Mouse (Mus musculus) embryonic facial prominence, embryonic 11.5 days (tissue): Measurements from ENCODE around the gene Pik3cd. TPM values are rescaled to one million over a fixed set of nuclear protein-coding genes. Genes with fewer than 3 reads are reported as not detected.

Source experiments
- ATAC-seq: fragments of 200-750 bp; cut with Nextera tagmentation; replicated peaks from 2 replicates; pipeline ENCODE4 v1.8.0; 2017; ENCODE audit warnings: low read depth; ENCODE audit not compliant: insufficient number of reproducible peaks, low FRiP score, low TSS enrichment
- DNase-seq: peaks from one replicate; pipeline ENCODE4 v3.0.0-alpha.2; 2015; ENCODE audit warnings: low spot score
- H3K27ac ChIP-seq: fragments of 300-500 bp; sonication (generic); replicated peaks from 2 replicates; pipeline ENCODE4 v1.5.1; 2014; ENCODE audit warnings: mild to moderate bottlenecking, low read depth, low read length, control low read depth
- H3K27me3 ChIP-seq: fragments of 300-500 bp; sonication (generic); 2 replicates; pipeline ENCODE4 v1.6.1; 2014; ENCODE audit warnings: mild to moderate bottlenecking, low read length, moderate library complexity, mixed read lengths; ENCODE audit not compliant: control insufficient read depth, insufficient read depth
- H3K36me3 ChIP-seq: fragments of 300-500 bp; sonication (generic); replicated peaks from 2 replicates; pipeline ENCODE4 v1.6.1; 2014; ENCODE audit warnings: low read depth, mild to moderate bottlenecking, low read length, moderate library complexity, mixed read lengths; ENCODE audit not compliant: control insufficient read depth, insufficient read depth
- H3K4me1 ChIP-seq: fragments of 300-500 bp; sonication (generic); 2 replicates; pipeline ENCODE4 v1.6.1; 2014; ENCODE audit warnings: low read length, mixed read lengths; ENCODE audit not compliant: control insufficient read depth, insufficient read depth
- H3K4me2 ChIP-seq: fragments of 300-500 bp; sonication (generic); 2 replicates; pipeline ENCODE4 v1.6.1; 2014; ENCODE audit warnings: low read depth, mild to moderate bottlenecking, control low read depth, low read length, moderate library complexity
- H3K4me3 ChIP-seq: fragments of 300-500 bp; sonication (generic); 2 replicates; pipeline ENCODE4 v1.5.1; 2014; ENCODE audit warnings: low read depth, low read length, control low read depth
- H3K9ac ChIP-seq: fragments of 300-500 bp; sonication (generic); replicated peaks from 2 replicates; pipeline ENCODE4 v1.6.1; 2014; ENCODE audit warnings: mild to moderate bottlenecking, control low read depth, low read length
- H3K9me3 ChIP-seq: fragments of 300-500 bp; sonication (generic); replicated peaks from 2 replicates; pipeline ENCODE4 v1.6.1; 2016; ENCODE audit warnings: mild to moderate bottlenecking, low read length, inconsistent platforms, mixed read lengths; ENCODE audit not compliant: control insufficient read depth
- WGBS: fragments of 180-500 bp; shearing (Covaris S2); extraction: QIAGEN DNeasy Blood & Tissue Kit; methylation state at CpG from one replicate; pipeline ENCODE4 v1.1.7; 2014; 5-methylcytosine and 5-hydroxymethylcytosine counted together
- polyA plus RNA-seq: library from polyadenylated mRNA; unstranded; fragments of >200 nt; fragmentation: Nextera tagmentation; extraction: Ambion mirVana; gene quantifications from 2 replicates; pipeline ENCODE4 v1.2.1, GENCODE M21; 2014

Pik3cd gene
- polyA plus RNA-seq, 1 experiment from 2014 or later = 4.2 TPM

- H3K27me3 ChIP-seq = no peaks in the 10 kb centered on the region
- H3K9ac ChIP-seq = no peak overlapping the region
- ATAC-seq = no peak
- no peaks in the 10 kb centered on the region for H3K4me1 ChIP-seq
- no peak overlapping the region for H3K4me3 ChIP-seq
- H3K4me2 ChIP-seq = no peak overlapping the region
- no peak overlapping the region for H3K27ac ChIP-seq
- H3K9me3 ChIP-seq = no peaks in the 10 kb centered on the region
- no peaks in the 10 kb centered on the region for H3K36me3 ChIP-seq
- 88% methylated on average over 8 of the region's 8 CpGs for WGBS
- DNase-seq = no peak
Observed at GRCm38 (mm10) chr4:149690828-149691280, 11.5 kb downstream of the Pik3cd start.

GRCm38 (mm10) chr4:149689822-149690700 is 12.3 kb downstream of the Pik3cd start:
- H3K27me3 ChIP-seq = no peaks in the 10 kb centered on the region
- no peaks in the 10 kb centered on the region for H3K36me3 ChIP-seq
- no peak for DNase-seq
- no peak overlapping the region for H3K9ac ChIP-seq
- H3K4me2 ChIP-seq = no peak overlapping the region
- H3K27ac ChIP-seq = no peak overlapping the region
- H3K4me3 ChIP-seq = no peak overlapping the region
- H3K9me3 ChIP-seq = no peaks in the 10 kb centered on the region
- H3K4me1 ChIP-seq = no peaks in the 10 kb centered on the region
- 78% methylated on average over 12 of the region's 12 CpGs for WGBS
- no peak for ATAC-seq

- no peak overlapping the region for H3K27ac ChIP-seq
- no peak for ATAC-seq
- H3K36me3 ChIP-seq = no peaks in the 10 kb centered on the region
- DNase-seq = no peak
- no peak overlapping the region for H3K4me3 ChIP-seq
- 87% methylated on average over 14 of the region's 14 CpGs for WGBS
- no peaks in the 10 kb centered on the region for H3K9me3 ChIP-seq
- H3K27me3 ChIP-seq = no peaks in the 10 kb centered on the region; the same call in 1 of the 2 replicates
- H3K4me1 ChIP-seq = no peaks in the 10 kb centered on the region
- H3K9ac ChIP-seq = no peak overlapping the region
- no peak overlapping the region for H3K4me2 ChIP-seq
Observed at GRCm38 (mm10) chr4:149688861-149689260, 13.5 kb downstream of the Pik3cd start.

GRCm38 (mm10) chr4:149684841-149685623 is 17.3 kb downstream of the Pik3cd start:
- Histone ChIP-seq H3K4me2 (no peak overlapping the region), H3K4me3 (no peak overlapping the region), H3K9me3 (no peaks in the 10 kb centered on the region), H3K27me3 (no peaks in the 10 kb centered on the region; the same call in 1 of the 2 replicates), H3K36me3 (no peaks in the 10 kb centered on the region), H3K4me1 (no peaks in the 10 kb centered on the region), H3K27ac (no peak overlapping the region), H3K9ac (no peak overlapping the region)
- WGBS = 81% methylated on average over 11 of the region's 11 CpGs
- DNase-seq = no peak
- ATAC-seq = no peak

- WGBS = 10% methylated on average over 7 of the region's 7 CpGs
- no peak for ATAC-seq
- no peak overlapping the region for H3K4me2 ChIP-seq
- H3K4me1 ChIP-seq = no peaks in the 10 kb centered on the region
- H3K27ac ChIP-seq = no peak overlapping the region
- H3K4me3 ChIP-seq = no peak overlapping the region
- DNase-seq = peak; percentile 21
- H3K9me3 ChIP-seq = no peaks in the 10 kb centered on the region
- H3K9ac ChIP-seq = no peak overlapping the region
- no peaks in the 10 kb centered on the region for H3K36me3 ChIP-seq
- no peaks in the 10 kb centered on the region; the same call in 1 of the 2 replicates for H3K27me3 ChIP-seq
Observed at GRCm38 (mm10) chr4:149683875-149684274, 18.5 kb downstream of the Pik3cd start.

- ATAC-seq (no peak), DNase-seq (no peak)
- H3K27ac ChIP-seq = no peak overlapping the region
- no peaks in the 10 kb centered on the region for H3K36me3 ChIP-seq
- 70% methylated on average over 11 of the region's 11 CpGs for WGBS
- no peaks in the 10 kb centered on the region for H3K9me3 ChIP-seq
- no peak overlapping the region for H3K4me3 ChIP-seq
- peaks cover 7% of the 10 kb centered on the region for H3K27me3 ChIP-seq
- H3K4me1 ChIP-seq = 0 out of 2 replicates have a peak, but pooled peaks cover 5% of the 10 kb centered on the region
- no peak overlapping the region for H3K4me2 ChIP-seq
- H3K9ac ChIP-seq = no peak overlapping the region
Observed at GRCm38 (mm10) chr4:149679056-149679770, 23.2 kb downstream of the Pik3cd start.

GRCm38 (mm10) chr4:149678006-149678405 is 24.4 kb downstream of the Pik3cd start:
- ATAC-seq (no peak), DNase-seq (no peak)
- H3K27me3 ChIP-seq = peaks cover 7% of the 10 kb centered on the region
- H3K4me3 ChIP-seq = no peak overlapping the region
- no peaks in the 10 kb centered on the region for H3K9me3 ChIP-seq
- no peak overlapping the region for H3K4me2 ChIP-seq
- no peaks in the 10 kb centered on the region for H3K36me3 ChIP-seq
- H3K4me1 ChIP-seq = 0 out of 2 replicates have a peak, but pooled peaks cover 5% of the 10 kb centered on the region
- WGBS = 69% methylated on average over 1 of the region's 1 CpGs
- H3K27ac ChIP-seq = no peak overlapping the region
- no peak overlapping the region for H3K9ac ChIP-seq
